Mouse (Mus musculus) kidney, embryonic 14.5 days (tissue): ENCODE measurements around the gene Sbno2. TPM values are rescaled to one million over a fixed set of nuclear protein-coding genes. Genes with fewer than 3 reads are reported as not detected.

Experiments used
- ATAC-seq: fragments of 200-750 bp; cut with Nextera tagmentation; 2 replicates; pipeline ENCODE4 v1.8.0; 2017; ENCODE audit warnings: moderate number of reproducible peaks, mild to moderate bottlenecking, moderate TSS enrichment, moderate library complexity; ENCODE audit not compliant: low FRiP score, low TSS enrichment
- H3K27ac ChIP-seq: fragments of 300-500 bp; sonication (generic); 2 replicates; pipeline ENCODE4 v1.5.1; 2014; ENCODE audit warnings: low read depth, mild to moderate bottlenecking, low read length, moderate library complexity, mixed read lengths
- H3K27me3 ChIP-seq: fragments of 300-500 bp; sonication (generic); 2 replicates; pipeline ENCODE4 v1.6.1; 2014; ENCODE audit warnings: mild to moderate bottlenecking, low read length; ENCODE audit not compliant: control insufficient read depth, insufficient read depth
- H3K36me3 ChIP-seq: fragments of 300-500 bp; sonication (generic); 2 replicates; pipeline ENCODE4 v1.6.1; 2014; ENCODE audit warnings: low read length, mixed read lengths; ENCODE audit not compliant: control insufficient read depth, insufficient read depth
- H3K4me1 ChIP-seq: fragments of 300-500 bp; sonication (generic); 2 replicates; pipeline ENCODE4 v1.6.1; 2014; ENCODE audit warnings: low read length, mixed read lengths; ENCODE audit not compliant: control insufficient read depth, insufficient read depth
- H3K4me2 ChIP-seq: fragments of 300-500 bp; sonication (generic); replicated peaks from 2 replicates; pipeline ENCODE4 v1.6.1; 2014; ENCODE audit warnings: low read depth, mild to moderate bottlenecking, low read length
- H3K4me3 ChIP-seq: fragments of 300-500 bp; sonication (generic); 2 replicates; pipeline ENCODE4 v1.5.1; 2014; ENCODE audit warnings: mild to moderate bottlenecking, low read length
- H3K9ac ChIP-seq: fragments of 300-500 bp; sonication (generic); 2 replicates; pipeline ENCODE4 v1.6.1; 2014; ENCODE audit warnings: low read depth, mild to moderate bottlenecking, low read length, moderate library complexity
- H3K9me3 ChIP-seq: fragments of 300-500 bp; sonication (generic); 2 replicates; pipeline ENCODE4 v1.6.1; 2016; ENCODE audit warnings: low read length; ENCODE audit not compliant: control insufficient read depth
- WGBS: fragments of 180-500 bp; shearing (Covaris S2); extraction: QIAGEN DNeasy Blood & Tissue Kit; methylation state at CpG from one replicate; pipeline ENCODE4 v1.1.7; 2014; 5-methylcytosine and 5-hydroxymethylcytosine counted together
- polyA plus RNA-seq: library from polyadenylated mRNA; unstranded; fragments of >200 nt; fragmentation: Nextera tagmentation; extraction: Ambion mirVana; gene quantifications from 2 replicates; pipeline ENCODE4 v1.2.1, GENCODE M21; 2014

Sbno2 gene
- polyA plus RNA-seq, 1 experiment from 2014 or later: 14.8 TPM

DNA sequence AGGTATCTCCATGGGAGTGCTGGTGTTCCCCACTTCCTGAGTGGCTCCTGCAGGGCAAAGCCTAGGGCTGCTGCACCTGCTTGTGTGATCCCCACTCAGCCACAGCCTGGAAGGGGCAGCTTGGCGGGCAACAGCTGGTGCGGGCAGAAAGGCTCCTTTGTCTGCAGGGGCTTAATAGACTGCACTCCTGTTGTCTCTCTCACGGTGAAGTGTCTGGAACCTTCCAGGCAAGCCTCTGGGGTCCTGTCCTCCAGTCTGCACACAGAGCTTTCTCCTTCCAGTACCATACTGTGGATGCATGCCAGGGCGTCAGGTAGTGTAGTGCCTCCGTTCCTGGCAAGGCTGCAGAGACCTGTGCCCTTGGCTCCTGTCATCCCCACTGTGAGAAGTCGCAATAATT lies 13.2 kb upstream of the Sbno2 start:
- peak overlapping the region; percentile 92; the same call in 1 of the 2 replicates for H3K9ac ChIP-seq
- peaks cover 31% of the 10 kb centered on the region for H3K36me3 ChIP-seq
- H3K4me2 ChIP-seq: peak overlapping the region; percentile 97
- no peaks in the 10 kb centered on the region for H3K27me3 ChIP-seq
- peaks cover 22% of the 10 kb centered on the region for H3K4me1 ChIP-seq
- no peaks in the 10 kb centered on the region for H3K9me3 ChIP-seq
- H3K4me3 ChIP-seq: peak overlapping the region; percentile 93
- 83% methylated on average over 6 of the region's 6 CpGs for WGBS
- ATAC-seq: no peak
- H3K27ac ChIP-seq: no peak overlapping the region

GRCm38 (mm10) chr10:80117736-80118135 lies 12.4 kb upstream of the Sbno2 start:
- ATAC-seq: no peak
- peak overlapping the region; percentile 93 for H3K4me3 ChIP-seq
- peaks cover 22% of the 10 kb centered on the region for H3K4me1 ChIP-seq
- no peaks in the 10 kb centered on the region for H3K9me3 ChIP-seq
- peak overlapping the region; percentile 92 for H3K9ac ChIP-seq
- 68% methylated on average over 1 of the region's 1 CpGs for WGBS
- H3K36me3 ChIP-seq: peaks cover 29% of the 10 kb centered on the region
- no peak overlapping the region for H3K27ac ChIP-seq
- no peaks in the 10 kb centered on the region for H3K27me3 ChIP-seq
- H3K4me2 ChIP-seq: peak overlapping the region; percentile 97

DNA sequence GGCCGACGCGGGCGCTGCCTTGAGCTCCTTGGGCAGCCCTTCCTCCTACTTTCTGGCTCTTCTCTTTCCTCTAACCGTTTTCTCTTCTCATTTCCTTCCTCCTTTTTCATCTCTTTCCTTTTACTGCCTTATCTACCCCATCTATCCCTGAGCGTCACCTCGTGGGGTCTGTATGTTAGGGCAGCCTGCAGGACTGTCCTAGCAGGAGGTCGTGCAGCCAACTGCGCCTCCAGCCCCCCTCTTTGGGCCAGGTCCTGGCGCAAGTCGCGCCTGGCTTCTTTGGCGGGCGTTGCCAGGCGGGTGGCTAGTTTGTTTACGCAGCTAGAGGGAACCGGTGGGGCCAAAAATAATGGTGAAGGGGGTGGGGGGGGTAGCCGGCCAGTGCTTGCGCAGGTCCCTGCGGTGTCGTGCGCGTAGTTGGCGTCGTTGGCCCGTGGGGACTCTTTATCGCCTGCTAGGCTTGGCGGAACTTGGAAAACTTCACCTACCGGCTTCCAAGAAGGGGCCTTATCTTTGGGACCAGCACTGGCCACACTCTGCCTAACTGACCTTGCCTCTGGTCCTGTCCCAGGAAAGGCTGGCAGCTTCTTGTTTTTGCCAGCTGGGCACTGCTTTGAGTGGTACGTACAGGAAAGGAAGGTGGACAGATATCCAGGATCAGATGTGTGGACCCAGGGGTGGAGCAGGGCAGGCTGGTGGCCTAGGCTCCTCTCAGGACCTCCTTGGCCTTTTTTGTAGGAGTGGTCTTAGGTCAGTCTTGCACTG lies 11.7 kb upstream of the Sbno2 start:
- peak overlapping the region; percentile 93 for H3K4me3 ChIP-seq
- peak overlapping the region; percentile 92 for H3K9ac ChIP-seq
- H3K9me3 ChIP-seq: no peaks in the 10 kb centered on the region
- H3K27ac ChIP-seq: no peak overlapping the region
- 4% methylated on average over 30 of the region's 30 CpGs for WGBS
- H3K4me2 ChIP-seq: peak overlapping the region; percentile 97
- H3K4me1 ChIP-seq: peaks cover 22% of the 10 kb centered on the region
- ATAC-seq: no peak
- peaks cover 28% of the 10 kb centered on the region for H3K36me3 ChIP-seq
- no peaks in the 10 kb centered on the region for H3K27me3 ChIP-seq

- WGBS: under 1% methylated on average over 27 of the region's 27 CpGs
- H3K27ac ChIP-seq: no peak overlapping the region
Measured at GRCm38 (mm10) chr10:80116563-80116926, 11.2 kb upstream of the Sbno2 start.

DNA sequence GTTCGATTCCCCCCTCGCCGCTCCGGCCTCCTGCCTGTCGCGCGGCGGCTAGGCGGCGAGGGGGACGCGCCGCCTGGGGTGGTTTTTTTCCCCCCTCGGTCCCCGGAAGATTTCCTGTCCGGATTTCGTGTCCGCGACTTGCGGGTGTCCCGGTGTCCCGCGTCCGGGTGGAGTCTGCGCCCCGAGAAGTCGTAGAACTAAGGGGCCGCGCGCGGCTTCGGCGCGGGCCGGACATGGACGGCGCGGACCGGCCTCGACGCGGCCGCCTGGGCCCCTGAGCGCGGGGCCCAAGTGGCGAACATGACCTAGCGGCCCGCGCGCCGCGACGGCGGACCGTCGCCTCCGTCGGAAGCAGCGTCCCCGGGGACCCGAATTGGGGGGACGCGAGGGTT lies 10.6 kb upstream of the Sbno2 start:
- Histone ChIP-seq H3K27ac (peak overlapping the region; percentile 66; the same call in 1 of the 2 replicates), H3K4me2 (peak overlapping the region; percentile 97), H3K4me3 (peak overlapping the region; percentile 93), H3K27me3 (no peaks in the 10 kb centered on the region), H3K4me1 (peaks cover 22% of the 10 kb centered on the region), H3K9me3 (no peaks in the 10 kb centered on the region), H3K36me3 (peaks cover 21% of the 10 kb centered on the region), H3K9ac (peak overlapping the region; percentile 92)
- under 1% methylated on average over 63 of the region's 63 CpGs for WGBS
- no peak for ATAC-seq

More at GRCm38 (mm10) chr10:80116563-80116926, 11.2 kb upstream of the Sbno2 start:
- peaks cover 22% of the 10 kb centered on the region for H3K4me1 ChIP-seq
- H3K9me3 ChIP-seq: no peaks in the 10 kb centered on the region
- ATAC-seq: no peak
- H3K36me3 ChIP-seq: peaks cover 23% of the 10 kb centered on the region
- H3K4me2 ChIP-seq: peak overlapping the region; percentile 97
- peak overlapping the region; percentile 92 for H3K9ac ChIP-seq
- H3K4me3 ChIP-seq: peak overlapping the region; percentile 93
- no peaks in the 10 kb centered on the region for H3K27me3 ChIP-seq

- H3K9me3 ChIP-seq: no peaks in the 10 kb centered on the region
- H3K4me1 ChIP-seq: peaks cover 22% of the 10 kb centered on the region
- peak; percentile 99 for ATAC-seq
- WGBS: under 1% methylated on average over 70 of the region's 70 CpGs
- H3K36me3 ChIP-seq: peaks cover 18% of the 10 kb centered on the region
- H3K4me3 ChIP-seq: peak within 1 kb of the TSS; percentile 93
- peak within 1 kb of the TSS; percentile 86 for H3K27ac ChIP-seq
- H3K9ac ChIP-seq: peak within 1 kb of the TSS; percentile 92
- peak within 1 kb of the TSS; percentile 97 for H3K4me2 ChIP-seq
- H3K27me3 ChIP-seq: no peaks in the 10 kb centered on the region
Measured at GRCm38 (mm10) chr10:80115290-80115943, 10.0 kb upstream of the Sbno2 start, which contains the start of gene Stk11. Gene Stk11, plus strand, starts transcription at chr10:80115803.

DNA sequence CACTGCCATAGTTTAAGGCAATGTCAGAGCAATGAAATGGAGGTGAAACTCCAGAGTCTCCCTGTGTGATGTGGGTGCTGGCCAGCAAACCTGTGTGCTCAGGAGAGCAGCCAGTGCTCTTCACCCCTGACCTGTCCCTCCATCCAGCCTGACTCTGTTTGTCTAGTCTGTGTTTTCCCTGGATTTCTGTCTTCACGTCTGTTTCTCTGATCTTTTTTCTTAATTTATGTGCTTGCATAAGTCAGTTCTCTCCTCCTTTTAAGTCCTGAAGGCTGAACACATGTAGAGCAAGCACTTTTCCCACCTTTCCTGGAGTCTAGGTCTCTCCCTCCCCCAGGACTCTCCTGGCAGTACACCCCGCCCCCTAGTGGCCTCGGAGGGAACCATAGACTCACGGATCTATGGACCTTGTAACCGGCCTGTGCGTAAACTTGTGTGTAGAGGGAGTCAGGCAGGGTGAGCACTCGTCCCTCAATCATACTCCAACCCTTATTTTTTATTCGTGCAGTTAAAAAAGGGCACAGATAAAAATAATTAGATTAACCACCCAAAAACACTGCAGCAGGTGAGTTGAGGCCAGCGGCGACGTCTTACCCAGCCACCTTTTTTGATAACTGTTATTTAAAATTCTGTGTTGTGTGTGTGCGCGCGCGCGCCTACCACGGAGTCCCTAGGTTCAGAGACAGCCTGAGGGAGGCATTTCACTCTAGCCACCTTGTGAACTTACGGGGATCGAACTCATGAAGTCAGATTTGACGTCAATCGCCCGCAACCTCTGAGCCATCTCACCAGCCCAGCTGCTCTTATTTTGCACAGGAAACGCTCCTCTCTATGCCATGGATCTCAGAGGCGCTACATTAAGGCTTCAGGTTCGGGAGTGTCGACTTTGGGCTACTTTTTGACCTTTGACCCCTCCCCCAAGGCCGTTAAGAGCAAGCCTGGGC lies 9.2 kb upstream of the Sbno2 start:
- peak overlapping the region; percentile 54 for H3K9ac ChIP-seq
- peak overlapping the region; percentile 93 for H3K4me3 ChIP-seq
- H3K27ac ChIP-seq: peak overlapping the region; percentile 86
- peak; percentile 63 for ATAC-seq
- H3K9me3 ChIP-seq: no peaks in the 10 kb centered on the region
- peak overlapping the region; percentile 45 for H3K4me2 ChIP-seq
- peaks cover 22% of the 10 kb centered on the region for H3K4me1 ChIP-seq
- 2% methylated on average over 27 of the region's 27 CpGs for WGBS
- H3K27me3 ChIP-seq: no peaks in the 10 kb centered on the region
- H3K36me3 ChIP-seq: peaks cover 11% of the 10 kb centered on the region

- H3K4me3 ChIP-seq: no peak overlapping the region
- ATAC-seq: no peak
- H3K9me3 ChIP-seq: no peaks in the 10 kb centered on the region
- H3K4me2 ChIP-seq: no peak overlapping the region
- no peak overlapping the region for H3K9ac ChIP-seq
- H3K36me3 ChIP-seq: no peaks in the 10 kb centered on the region
- WGBS: 61% methylated on average over 6 of the region's 6 CpGs
- 0 out of 2 replicates have a peak, but pooled peaks cover 3% of the 10 kb centered on the region for H3K4me1 ChIP-seq
- no peak overlapping the region for H3K27ac ChIP-seq
- no peaks in the 10 kb centered on the region for H3K27me3 ChIP-seq
Measured at GRCm38 (mm10) chr10:80107678-80108077, 2.3 kb upstream of the Sbno2 start.
